Mouse (Mus musculus) monocyte, adult 5-6 weeks (primary cell): ENCODE data around the gene Fat3. TPM values are rescaled to one million over a fixed set of nuclear protein-coding genes. Genes with fewer than 3 reads are reported as not detected.

Experiments
- ATAC-seq: fragments of 153-309, 156-312 bp; replicated peaks from 2 replicates; pipeline ENCODE4 v1.8.0; 2017; ENCODE audit warnings: mild to moderate bottlenecking; ENCODE audit not compliant: low TSS enrichment, insufficient number of reproducible peaks, severe bottlenecking, poor library complexity, low FRiP score
- total RNA-seq: library from RNA; stranded (forward); fragments of 200-1000, 200-491, 200-594 nt; gene quantifications from 3 replicates; pipeline ENCODE4 v1.2.3, GENCODE M21; 2017

Fat3 gene
- total RNA-seq, 1 experiment from 2014 or later: not detected

- ATAC-seq: no peak
These were observed 59.2 kb downstream of the Fat3 start for GRCm38 (mm10) chr9:16441930-16442329.

DNA sequence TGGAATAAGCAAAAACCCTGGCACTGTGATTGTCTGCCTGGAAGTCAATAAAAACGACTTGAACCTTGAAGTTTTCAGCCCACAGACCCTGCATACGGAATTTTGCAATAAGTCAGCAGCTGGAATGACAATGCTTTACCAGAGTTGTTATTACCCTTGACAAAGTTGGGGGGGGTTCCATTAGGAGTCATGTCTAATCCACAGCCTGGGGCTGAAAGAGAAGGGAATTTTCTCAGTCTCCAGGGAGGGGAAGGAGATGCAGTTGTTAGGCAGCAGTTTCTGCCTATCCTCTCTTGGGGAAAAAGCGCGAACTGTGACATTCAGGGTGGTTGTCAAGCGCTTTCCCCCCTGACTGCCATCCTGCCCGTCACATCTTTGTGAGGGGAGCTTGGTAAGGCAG lies 60.4 kb downstream of the Fat3 start:
- ATAC-seq: no peak

DNA sequence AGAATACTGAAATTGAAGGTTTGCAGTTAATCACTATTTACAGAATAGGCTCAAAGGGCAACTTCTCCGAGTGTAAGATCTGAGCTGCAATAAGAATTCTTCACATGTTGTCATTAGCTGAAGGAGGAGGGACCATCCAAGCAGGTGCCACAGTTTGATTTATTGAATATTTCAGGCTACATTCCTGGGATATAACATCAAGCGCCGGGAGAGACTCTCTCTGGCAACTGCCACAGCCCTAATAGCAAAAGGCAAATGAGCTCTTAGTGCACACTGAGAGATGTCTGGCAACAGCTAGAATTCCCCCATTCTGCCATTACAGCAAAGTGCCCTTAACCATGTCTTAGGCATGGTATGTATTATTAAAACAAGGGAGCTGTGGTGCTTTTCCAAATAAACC lies 61.1 kb downstream of the Fat3 start:
- no peak for ATAC-seq

GRCm38 (mm10) chr9:16437805-16438204 lies 63.3 kb downstream of the Fat3 start:
- no peak for ATAC-seq

- no peak for ATAC-seq
These were observed 72.5 kb downstream of the Fat3 start for GRCm38 (mm10) chr9:16428589-16428988.

GRCm38 (mm10) chr9:16422707-16423106 lies 78.4 kb downstream of the Fat3 start:
- no peak for ATAC-seq

DNA sequence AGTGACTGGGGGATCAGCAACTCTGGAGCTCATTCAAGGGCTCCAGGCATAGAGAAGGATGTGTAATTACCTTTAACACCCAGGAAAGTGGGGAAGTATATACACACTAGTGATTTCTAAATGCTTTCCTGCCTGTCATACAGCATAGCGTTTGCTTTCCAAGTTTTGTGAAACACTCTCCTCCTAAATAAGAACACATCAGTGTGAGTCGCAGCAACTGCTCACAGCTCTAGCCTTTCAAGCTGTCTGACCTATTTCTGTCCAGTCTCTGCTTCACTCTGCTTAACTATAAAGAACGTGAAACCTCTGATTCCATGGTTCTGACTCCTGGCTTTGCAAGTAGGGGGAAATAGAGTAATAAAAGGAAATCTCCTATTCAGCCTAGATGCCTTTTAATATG lies 98.3 kb downstream of the Fat3 start:
- no peak for ATAC-seq

- ATAC-seq: no peak
These were observed 102.1 kb downstream of the Fat3 start for GRCm38 (mm10) chr9:16398734-16399686.

DNA sequence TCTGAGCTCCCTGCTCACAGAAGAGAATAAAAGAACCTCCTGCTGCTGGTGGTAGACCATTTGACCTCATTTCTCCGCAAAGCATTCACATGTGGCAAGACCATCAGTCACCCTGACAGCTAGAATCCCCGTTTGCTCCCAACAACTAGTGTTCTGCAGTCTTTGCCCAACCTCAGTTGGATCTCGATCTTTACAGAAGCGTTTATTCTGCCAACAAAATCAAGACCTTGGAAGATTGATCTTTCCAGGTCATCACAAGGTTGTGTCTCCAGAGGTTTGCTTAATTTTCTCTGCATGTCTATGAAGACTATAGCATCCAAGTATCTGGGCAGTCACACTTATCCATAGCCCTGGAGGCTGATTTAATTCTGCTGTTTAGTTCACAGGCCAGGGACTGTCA lies 111.9 kb downstream of the Fat3 start:
- ATAC-seq: no peak

GRCm38 (mm10) chr9:16387527-16387926 lies 113.6 kb downstream of the Fat3 start:
- ATAC-seq: no peak

- no peak for ATAC-seq
These were observed 137.4 kb downstream of the Fat3 start for GRCm38 (mm10) chr9:16363713-16364112.

- ATAC-seq: no peak
These were observed 139.3 kb downstream of the Fat3 start for GRCm38 (mm10) chr9:16361811-16362210.

- no peak for ATAC-seq
These were observed 144.4 kb downstream of the Fat3 start for GRCm38 (mm10) chr9:16356636-16357035.

GRCm38 (mm10) chr9:16354906-16355305 lies 146.2 kb downstream of the Fat3 start:
- no peak for ATAC-seq

- no peak for ATAC-seq
These were observed 147.9 kb downstream of the Fat3 start for GRCm38 (mm10) chr9:16353049-16353724.

DNA sequence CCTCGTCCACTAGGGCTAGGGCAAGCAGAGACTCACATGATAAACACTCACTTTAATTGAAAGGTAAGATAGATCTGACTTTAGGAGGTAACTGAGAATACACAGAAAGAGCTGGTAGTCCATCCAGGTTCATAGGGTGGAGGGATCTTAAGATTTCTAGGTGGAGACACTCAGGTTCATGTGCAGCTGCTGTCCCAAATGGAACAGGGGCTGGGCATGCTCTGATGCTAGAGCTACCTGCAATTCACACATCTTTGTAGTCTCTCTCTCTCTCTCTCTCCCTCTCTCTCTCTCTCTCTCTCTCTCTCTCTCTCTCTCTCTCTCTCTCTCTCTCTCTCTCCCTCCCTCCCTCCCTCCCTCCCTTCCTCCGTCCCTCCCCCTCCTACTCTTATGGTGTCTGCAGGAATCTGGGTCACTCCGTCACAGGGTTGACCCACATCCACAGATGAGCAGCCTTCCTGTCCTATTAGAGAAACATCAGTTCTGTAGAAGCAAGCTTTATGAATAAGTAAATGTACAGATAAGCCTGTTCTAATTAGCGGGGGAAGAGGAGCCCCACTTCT lies 148.5 kb downstream of the Fat3 start:
- no peak for ATAC-seq

DNA sequence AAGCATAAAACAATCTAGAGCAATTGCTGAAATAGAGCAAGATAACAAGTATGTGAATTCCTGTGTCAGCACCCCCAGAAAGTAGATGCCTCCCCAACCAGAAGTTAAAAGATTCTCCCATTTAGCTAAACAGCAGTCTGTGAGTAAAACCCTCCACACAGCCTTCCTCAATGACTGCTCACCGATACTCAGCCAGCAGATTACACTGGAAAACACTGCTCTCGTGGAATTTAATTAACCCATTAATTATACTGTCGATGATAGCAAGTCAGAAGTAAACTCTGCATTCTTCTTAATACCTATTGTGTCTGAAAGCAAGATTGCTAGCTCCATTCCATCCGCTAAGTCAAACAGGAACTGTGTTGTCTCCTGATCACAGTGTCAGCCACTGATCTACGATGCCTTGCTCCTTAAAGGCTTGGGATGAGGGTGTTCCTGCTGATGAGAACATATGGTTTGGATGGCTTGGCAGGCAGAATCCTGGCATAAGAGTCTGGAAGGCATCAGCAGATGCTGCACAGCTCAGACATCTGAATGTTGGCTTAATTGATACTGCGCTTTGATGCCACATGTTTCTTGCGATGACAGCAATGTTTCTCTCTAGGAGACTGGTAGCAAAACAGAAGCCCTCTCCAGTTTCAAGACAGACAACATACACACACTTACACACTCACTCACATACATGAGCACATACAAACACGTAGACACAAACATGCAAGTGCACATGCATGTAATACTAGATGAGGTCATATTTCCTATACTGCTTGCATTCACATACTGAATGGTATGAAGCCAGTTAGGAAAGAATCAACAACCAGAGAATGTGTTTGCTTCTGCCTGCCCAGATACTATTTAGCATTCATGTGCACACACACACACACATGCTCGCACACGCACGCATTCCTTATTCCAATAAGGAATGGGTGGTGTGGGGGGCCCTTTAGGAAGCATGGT lies 155.9 kb downstream of the Fat3 start:
- no peak for ATAC-seq

GRCm38 (mm10) chr9:16343191-16343590 lies 157.9 kb downstream of the Fat3 start:
- ATAC-seq: no peak

DNA sequence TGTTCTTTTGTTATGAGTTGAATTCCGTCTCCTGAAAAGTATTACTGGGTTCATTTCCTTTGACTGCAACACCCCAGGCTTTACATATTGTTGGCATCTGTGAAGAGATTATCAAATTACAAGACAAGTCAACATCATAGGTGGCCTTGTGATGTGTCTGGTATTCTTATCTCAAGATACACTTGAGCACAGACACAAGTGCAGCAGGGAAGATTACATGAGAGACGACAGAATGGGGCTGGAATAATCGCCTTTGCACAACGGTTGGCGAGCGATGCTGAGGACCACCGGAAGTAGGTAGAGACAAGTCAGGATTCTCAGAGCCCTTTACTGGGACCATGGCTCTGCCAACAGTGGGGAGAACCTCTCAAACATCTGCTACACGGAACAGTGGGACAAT lies 158.5 kb downstream of the Fat3 start:
- ATAC-seq: no peak
